Mouse (Mus musculus): Measurements from ENCODE around the gene Mecom. TPM values are rescaled to one million over a fixed set of nuclear protein-coding genes. Genes with fewer than 3 reads are reported as not detected.

The Mecom gene
- polyA plus RNA-seq, 1 experiment from 2014 or later: 6.9 TPM

DNA sequence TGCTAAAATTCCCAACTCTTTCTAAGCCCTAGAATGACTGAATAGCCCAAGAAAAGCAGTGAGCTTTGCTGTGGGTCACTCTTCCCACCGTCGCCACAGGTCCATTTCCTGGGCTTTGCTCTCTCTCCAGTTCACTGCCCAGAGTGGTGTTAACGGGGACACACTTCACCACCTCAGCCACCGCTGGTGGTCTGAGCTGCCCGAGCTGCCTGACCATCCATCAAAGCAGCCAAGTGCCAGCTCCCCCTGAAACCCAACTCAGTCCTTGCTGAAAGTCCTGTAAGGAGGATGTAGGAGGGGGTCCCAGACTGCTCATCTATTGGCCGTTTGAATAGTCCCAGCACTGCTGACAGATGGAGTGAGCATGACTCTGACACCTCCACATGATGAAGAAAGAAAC is 72.2 kb downstream of the Mecom start:
- ATAC-seq (ENCODE audit: low FRiP score, low read depth): no peak
- 53% methylated on average over 6 of the region's 6 CpGs for WGBS

DNA sequence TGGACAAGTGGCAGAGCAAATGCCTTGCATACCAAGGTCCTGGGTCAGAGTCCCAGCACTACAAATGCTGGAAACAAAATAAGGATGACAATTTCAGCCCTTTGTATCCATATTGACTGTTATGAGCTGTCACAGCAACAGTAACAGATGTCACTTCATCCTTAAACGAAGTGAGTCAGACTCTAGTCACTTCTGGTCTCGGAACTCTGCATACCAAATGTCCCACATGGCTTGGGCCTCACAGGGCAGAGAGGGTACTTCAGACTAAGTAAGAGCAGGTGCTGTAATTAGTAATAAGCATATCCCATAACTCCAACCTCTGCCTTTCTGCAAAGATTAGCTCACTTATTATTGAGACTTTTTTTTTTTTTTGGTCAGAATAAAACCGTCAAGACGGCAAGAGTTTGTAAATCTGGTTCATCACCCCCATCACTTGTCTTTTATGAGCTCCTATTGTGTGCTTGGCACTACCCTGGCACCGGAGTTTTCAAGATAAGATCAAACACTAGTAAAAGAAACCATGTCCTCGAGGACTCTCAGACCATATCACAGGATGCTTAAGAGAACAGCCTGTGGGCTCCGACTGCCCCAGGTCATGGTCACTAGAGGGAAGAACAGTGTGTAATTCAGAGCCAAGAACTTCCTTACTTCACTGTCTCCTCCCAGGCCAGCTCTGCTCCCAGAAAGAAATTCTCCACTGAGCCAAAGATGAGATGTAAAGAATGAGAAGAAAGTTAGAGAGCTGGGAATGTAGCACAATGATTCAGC is 79.6 kb downstream of the Mecom start:
- WGBS: 77% methylated on average over 7 of the region's 7 CpGs
- 0 out of 2 replicates have a peak, but pooled peaks cover under 1% of the 10 kb centered on the region for H3K27me3 ChIP-seq
- no peak overlapping the region for H3K9ac ChIP-seq
- H3K4me3 ChIP-seq: no peak overlapping the region
- H3K36me3 ChIP-seq: no peaks in the 10 kb centered on the region
- H3K27ac ChIP-seq (replicated peaks): no peak overlapping the region
- ATAC-seq (ENCODE audit: low FRiP score, low read depth): no peak
- no peaks in the 10 kb centered on the region for H3K4me1 ChIP-seq (replicated peaks)
- H3K4me2 ChIP-seq: no peak overlapping the region
- H3K9me3 ChIP-seq: no peaks in the 10 kb centered on the region

More for the DNA sequence above, 72.2 kb downstream of the Mecom start:
- 0 out of 2 replicates have a peak, but pooled peaks cover 2% of the 10 kb centered on the region for H3K27me3 ChIP-seq
- H3K9ac ChIP-seq: no peak overlapping the region
- H3K4me1 ChIP-seq (replicated peaks): no peaks in the 10 kb centered on the region
- no peak overlapping the region for H3K4me3 ChIP-seq
- H3K36me3 ChIP-seq: no peaks in the 10 kb centered on the region
- H3K4me2 ChIP-seq: no peak overlapping the region
- H3K27ac ChIP-seq (replicated peaks): no peak overlapping the region
- no peaks in the 10 kb centered on the region for H3K9me3 ChIP-seq

DNA sequence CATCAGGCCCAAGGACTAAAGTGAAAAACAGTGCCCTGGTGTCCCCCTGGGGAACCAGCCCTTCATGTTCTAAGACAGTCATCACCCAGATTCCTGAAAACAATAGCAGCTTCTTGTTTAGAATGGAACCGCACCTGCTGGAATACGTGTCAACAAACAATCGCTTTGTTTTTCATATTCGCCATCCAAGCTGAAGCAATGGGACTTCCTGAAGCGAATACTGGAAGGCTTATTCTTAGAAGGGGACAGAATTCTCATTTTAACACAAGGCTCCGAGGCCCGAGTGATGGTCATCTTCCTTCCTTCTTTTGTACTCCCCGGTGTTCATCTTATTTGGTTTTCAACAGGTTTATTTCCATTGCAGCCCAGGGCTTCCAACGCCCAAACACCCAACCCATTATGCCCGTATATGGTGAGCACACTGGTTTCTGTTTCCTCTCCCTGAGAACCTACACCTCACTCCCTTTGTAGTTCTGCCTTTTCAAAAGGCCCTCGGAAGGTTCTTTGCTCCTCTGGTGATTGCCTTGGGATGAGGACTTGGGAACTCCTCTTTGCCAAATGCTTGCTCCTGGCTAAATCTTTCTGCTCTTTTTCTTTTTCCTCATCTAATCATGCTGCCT is 81.7 kb downstream of the Mecom start:
- no peaks in the 10 kb centered on the region for H3K36me3 ChIP-seq
- no peak overlapping the region for H3K4me3 ChIP-seq
- no peaks in the 10 kb centered on the region for H3K9me3 ChIP-seq
- no peaks in the 10 kb centered on the region for H3K27me3 ChIP-seq
- no peak overlapping the region for H3K9ac ChIP-seq
- WGBS: 58% methylated on average over 11 of the region's 11 CpGs
- ATAC-seq (ENCODE audit: low FRiP score, low read depth): no peak
- H3K4me2 ChIP-seq: no peak overlapping the region
- no peak overlapping the region for H3K27ac ChIP-seq (replicated peaks)
- no peaks in the 10 kb centered on the region for H3K4me1 ChIP-seq (replicated peaks)

DNA sequence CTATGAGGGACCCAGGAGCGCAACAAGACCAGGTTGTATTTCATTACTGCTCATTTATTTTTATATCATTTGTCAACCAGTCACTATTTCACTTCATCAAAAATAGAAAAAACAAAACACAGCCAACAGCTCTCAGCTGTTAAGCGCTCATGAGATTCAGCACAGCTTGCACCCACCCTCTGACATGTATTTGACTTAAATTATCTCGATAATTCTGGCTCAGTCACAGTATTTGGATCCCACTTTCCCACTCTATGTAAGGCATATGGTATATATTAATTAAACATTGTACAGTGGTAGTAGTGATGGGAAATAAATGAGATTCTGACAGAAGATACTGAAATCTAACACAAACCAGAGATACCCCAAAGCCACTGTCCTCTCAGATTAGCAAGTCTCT is 83.3 kb downstream of the Mecom start:
- no peaks in the 10 kb centered on the region for H3K4me1 ChIP-seq (replicated peaks)
- ATAC-seq (ENCODE audit: low FRiP score, low read depth): no peak
- 91% methylated on average over 3 of the region's 3 CpGs for WGBS
- no peak overlapping the region for H3K27ac ChIP-seq (replicated peaks)
- H3K36me3 ChIP-seq: no peaks in the 10 kb centered on the region
- H3K4me2 ChIP-seq: no peak overlapping the region
- no peak overlapping the region for H3K9ac ChIP-seq
- H3K27me3 ChIP-seq: no peaks in the 10 kb centered on the region
- H3K9me3 ChIP-seq: no peaks in the 10 kb centered on the region
- H3K4me3 ChIP-seq: no peak overlapping the region

DNA sequence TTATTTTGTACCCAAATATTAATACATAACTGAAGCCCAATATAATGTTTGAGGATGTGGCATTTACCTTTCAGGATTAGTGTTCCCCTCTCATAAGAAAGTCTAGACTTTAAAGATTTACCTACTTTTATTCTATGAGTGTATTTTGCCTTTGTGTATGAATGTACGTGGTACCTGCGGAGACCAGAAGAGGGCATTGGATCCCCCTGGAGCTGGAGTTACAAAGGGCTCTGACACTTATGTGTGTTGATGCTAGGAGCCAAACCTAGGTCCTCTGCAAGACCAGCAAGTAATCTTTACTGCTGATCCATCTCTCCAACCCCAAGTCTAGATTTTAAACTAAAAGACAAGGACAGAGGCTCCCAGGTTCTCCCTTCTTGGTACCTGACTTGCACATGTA is 86.0 kb downstream of the Mecom start:
- Histone ChIP-seq H3K9ac (no peak overlapping the region), H3K4me3 (no peak overlapping the region), H3K36me3 (no peaks in the 10 kb centered on the region), H3K4me1 (replicated peaks) (no peaks in the 10 kb centered on the region), H3K27ac (replicated peaks) (no peak overlapping the region), H3K27me3 (no peaks in the 10 kb centered on the region), H3K4me2 (no peak overlapping the region), H3K9me3 (no peaks in the 10 kb centered on the region)
- no peak for ATAC-seq (ENCODE audit: low FRiP score, low read depth)
- WGBS: 93% methylated on average over 2 of the region's 2 CpGs

DNA sequence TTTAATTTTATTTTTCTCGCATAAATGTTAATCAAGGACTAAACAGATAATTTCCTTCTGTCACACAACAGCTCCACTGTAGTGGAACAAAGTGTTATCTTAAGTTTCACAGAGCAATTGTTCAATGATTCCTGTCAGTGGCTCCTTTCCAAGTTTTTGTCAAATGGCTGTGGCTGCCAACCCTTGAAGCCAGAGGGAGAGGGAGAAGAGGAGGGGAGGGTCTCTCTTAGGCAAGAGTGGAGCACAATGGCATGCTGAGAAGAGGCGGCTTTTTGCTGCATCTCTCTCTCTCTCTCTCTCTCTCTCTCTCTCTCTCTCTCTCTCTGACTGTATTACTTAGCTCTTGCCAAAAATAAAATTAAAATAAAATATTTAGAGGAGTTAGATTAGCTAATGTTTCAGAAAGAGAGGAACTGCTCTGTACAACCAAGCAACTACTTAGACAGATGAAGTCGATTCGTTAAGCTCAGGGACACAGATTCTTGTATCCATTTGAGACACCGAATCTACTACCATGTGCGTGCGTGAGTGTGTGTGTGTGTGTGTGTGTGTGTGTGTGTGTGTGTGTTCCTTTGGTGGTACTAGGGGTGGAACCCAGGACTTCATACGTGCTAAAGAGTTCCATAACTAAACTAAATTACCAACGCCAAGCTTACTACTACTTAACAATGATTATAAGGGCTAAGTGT is 86.8 kb downstream of the Mecom start:
- Histone ChIP-seq H3K27me3 (no peaks in the 10 kb centered on the region), H3K9me3 (no peaks in the 10 kb centered on the region), H3K9ac (no peak overlapping the region), H3K36me3 (no peaks in the 10 kb centered on the region), H3K4me1 (replicated peaks) (no peaks in the 10 kb centered on the region), H3K27ac (replicated peaks) (no peak overlapping the region), H3K4me3 (no peak overlapping the region), H3K4me2 (no peak overlapping the region)
- WGBS: 69% methylated on average over 9 of the region's 9 CpGs
- peak; percentile 54; the same call in 1 of the 2 replicates for ATAC-seq (ENCODE audit: low FRiP score, low read depth)

DNA sequence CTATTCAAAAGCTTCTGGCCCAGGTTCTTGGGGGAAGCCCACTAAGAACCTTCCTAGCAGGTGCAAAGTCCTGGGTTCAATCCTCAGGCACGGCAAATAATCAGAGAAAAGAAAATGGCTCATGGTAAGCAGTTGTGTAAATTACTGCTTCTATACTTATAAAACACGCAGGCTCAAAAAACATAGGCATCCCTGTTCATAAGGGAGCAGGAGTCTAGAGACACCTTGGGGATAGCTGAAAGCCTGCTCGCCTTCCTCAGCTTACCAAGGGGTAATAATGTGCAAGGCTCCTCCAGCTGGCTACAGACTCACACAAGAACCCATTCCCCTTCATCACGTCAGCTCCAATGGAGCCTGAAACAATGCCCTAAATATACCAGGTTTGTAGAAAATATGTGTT is 88.2 kb downstream of the Mecom start:
- no peak overlapping the region for H3K27ac ChIP-seq (replicated peaks)
- no peak overlapping the region for H3K9ac ChIP-seq
- no peak overlapping the region for H3K4me3 ChIP-seq
- no peaks in the 10 kb centered on the region for H3K36me3 ChIP-seq
- no peak overlapping the region for H3K4me2 ChIP-seq
- WGBS: 92% methylated on average over 4 of the region's 4 CpGs
- H3K27me3 ChIP-seq: no peaks in the 10 kb centered on the region
- H3K4me1 ChIP-seq (replicated peaks): no peaks in the 10 kb centered on the region
- no peak for ATAC-seq (ENCODE audit: low FRiP score, low read depth)
- H3K9me3 ChIP-seq: no peaks in the 10 kb centered on the region

DNA sequence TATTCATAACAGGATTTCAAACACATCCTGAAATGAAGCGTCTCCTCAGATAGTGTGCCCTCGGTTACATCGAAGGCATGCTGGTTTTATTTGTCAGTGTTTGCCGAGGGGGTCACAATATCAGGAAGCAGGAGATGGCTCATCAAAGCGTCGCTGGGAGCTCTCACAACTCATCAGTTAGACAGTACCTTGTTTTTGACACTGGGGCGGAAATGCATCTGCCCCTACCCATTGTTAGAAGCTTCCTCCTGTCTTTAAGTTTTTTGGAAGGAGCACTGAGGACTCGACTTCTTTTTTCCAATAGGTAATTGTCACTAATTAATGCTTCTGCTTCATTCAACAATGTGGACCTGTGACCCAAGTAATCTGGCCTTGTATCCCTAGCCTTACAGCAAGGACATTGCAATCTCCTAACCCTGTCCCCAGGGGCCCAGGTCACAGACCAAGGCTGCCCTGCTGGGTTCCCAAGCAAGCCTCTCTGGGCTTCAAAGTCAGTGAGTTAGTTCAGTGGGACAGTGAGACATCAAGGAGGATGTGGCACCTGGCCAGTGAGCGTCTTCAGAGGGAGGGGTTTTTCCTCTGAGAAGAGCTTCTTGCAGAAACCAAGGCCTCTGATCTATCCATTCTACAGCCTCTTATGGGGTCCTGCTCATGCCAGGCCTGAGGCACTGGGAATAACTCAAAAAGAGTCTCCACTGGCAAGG is 89.7 kb downstream of the Mecom start:
- Histone ChIP-seq H3K9me3 (no peaks in the 10 kb centered on the region), H3K4me2 (no peak overlapping the region), H3K27ac (replicated peaks) (no peak overlapping the region), H3K4me3 (no peak overlapping the region), H3K36me3 (no peaks in the 10 kb centered on the region), H3K4me1 (replicated peaks) (0 out of 2 replicates have a peak, but pooled peaks cover 4% of the 10 kb centered on the region), H3K9ac (no peak overlapping the region), H3K27me3 (no peaks in the 10 kb centered on the region)
- WGBS: 52% methylated on average over 9 of the region's 9 CpGs
- ATAC-seq (ENCODE audit: low FRiP score, low read depth): no peak

DNA sequence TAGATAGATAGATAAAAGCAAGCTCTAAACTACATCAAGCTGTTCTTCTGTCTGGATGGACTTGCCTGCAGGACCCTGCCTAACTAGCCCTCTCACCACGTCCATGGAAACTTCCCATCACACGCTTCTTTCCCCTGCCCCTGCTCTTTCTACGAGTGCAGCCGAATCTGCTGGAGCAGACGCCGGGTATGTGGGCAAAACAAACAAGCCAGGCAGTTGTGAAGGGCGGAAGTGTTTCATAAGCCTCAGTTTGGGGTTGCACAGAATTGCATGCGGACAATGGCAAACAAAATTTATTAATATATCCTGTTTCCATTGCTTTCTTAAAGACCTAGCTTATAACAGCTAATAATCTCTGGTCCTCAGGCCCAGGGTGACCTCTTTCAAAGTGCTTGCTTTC is 91.9 kb downstream of the Mecom start:
- Histone ChIP-seq H3K9ac (no peak overlapping the region), H3K27me3 (no peaks in the 10 kb centered on the region), H3K36me3 (no peaks in the 10 kb centered on the region), H3K9me3 (no peaks in the 10 kb centered on the region), H3K27ac (replicated peaks) (no peak overlapping the region), H3K4me1 (replicated peaks) (0 out of 2 replicates have a peak, but pooled peaks cover 8% of the 10 kb centered on the region), H3K4me3 (no peak overlapping the region), H3K4me2 (no peak overlapping the region)
- 75% methylated on average over 8 of the region's 8 CpGs for WGBS
- no peak for ATAC-seq (ENCODE audit: low FRiP score, low read depth)

DNA sequence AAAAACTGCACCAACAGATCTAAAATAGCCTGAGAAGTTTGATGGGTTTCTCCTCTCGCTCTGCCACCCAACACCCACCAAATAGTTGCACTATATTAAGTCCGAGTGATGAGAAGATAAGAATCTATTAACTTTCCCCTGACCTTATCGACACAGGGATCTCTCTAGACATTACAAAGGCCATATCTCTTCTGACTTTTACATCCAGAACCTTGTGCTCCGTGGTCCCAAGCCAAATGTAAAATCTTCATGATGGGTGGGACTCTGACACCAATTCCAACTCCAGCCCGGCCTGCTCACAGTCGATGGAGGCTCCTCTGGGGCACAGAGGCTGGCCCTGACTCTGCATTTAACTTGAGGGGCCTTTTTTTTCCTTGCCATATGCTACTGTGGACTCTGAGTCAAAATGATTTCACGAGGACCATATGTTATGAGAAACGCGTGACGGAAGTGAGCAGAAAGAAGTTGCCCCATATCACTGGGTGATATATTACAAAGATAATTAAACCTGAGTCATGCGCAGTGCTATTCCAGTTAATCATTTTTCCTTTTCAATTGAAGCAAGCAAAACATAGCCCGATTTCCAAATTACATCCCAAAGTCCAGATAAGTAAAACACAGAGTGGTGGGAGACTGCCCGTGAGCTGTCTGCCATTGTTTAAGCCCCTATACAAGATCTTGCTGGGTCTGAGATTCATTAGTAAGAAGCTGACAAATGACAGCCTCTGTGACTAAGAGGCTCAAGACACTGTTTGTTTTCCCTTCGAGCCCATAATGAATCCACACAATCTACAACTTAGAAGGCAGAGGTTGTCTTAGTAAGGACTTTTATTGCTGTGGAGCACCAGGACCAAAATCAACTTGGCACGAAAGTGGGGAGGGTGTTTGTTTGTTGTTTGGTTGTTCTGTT is 94.0 kb downstream of the Mecom start:
- H3K36me3 ChIP-seq: no peaks in the 10 kb centered on the region
- 56% methylated on average over 15 of the region's 15 CpGs for WGBS
- H3K27ac ChIP-seq (replicated peaks): no peak overlapping the region
- H3K9me3 ChIP-seq: no peaks in the 10 kb centered on the region
- H3K4me2 ChIP-seq: no peak overlapping the region
- 0 out of 2 replicates have a peak, but pooled peaks have one; percentile 30 for ATAC-seq (ENCODE audit: low FRiP score, low read depth)
- H3K9ac ChIP-seq: no peak overlapping the region
- H3K4me3 ChIP-seq: no peak overlapping the region
- no peaks in the 10 kb centered on the region for H3K27me3 ChIP-seq
- 0 out of 2 replicates have a peak, but pooled peaks cover 8% of the 10 kb centered on the region for H3K4me1 ChIP-seq (replicated peaks)

DNA sequence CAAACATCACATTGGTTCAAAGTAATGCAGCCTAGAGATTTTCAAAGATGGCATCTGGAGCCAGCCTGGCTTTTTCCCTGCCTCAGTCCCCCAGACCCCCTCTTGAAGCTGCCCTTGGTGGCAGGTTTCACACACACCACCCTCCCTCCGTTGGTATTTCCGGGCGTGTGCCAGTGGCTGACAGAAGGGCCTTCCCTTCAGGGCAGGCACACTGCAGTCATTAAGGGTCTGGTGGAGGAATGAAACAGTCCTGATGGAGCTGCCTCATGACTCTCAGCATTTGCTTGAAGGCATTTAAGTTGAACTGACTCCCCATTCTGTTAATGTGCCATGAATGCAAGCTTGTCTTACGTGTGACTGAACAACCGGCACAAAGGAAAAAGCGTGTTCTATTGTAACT is 94.8 kb downstream of the Mecom start:
- WGBS: 56% methylated on average over 6 of the region's 6 CpGs
- no peaks in the 10 kb centered on the region for H3K36me3 ChIP-seq
- ATAC-seq (ENCODE audit: low FRiP score, low read depth): no peak
- no peak overlapping the region for H3K4me2 ChIP-seq
- no peak overlapping the region for H3K9ac ChIP-seq
- H3K9me3 ChIP-seq: no peaks in the 10 kb centered on the region
- no peak overlapping the region for H3K27ac ChIP-seq (replicated peaks)
- H3K27me3 ChIP-seq: no peaks in the 10 kb centered on the region
- 0 out of 2 replicates have a peak, but pooled peaks cover 8% of the 10 kb centered on the region for H3K4me1 ChIP-seq (replicated peaks)
- no peak overlapping the region for H3K4me3 ChIP-seq

Measured in hindbrain, embryonic 15.5 days (tissue).